15 mouse cellular contexts compared by ENCODE assay signal in genomic region chr1:40179493-40179892, GRCm38 (mm10). TPM values are rescaled to one million over a fixed set of nuclear protein-coding genes. Genes with fewer than 3 reads are reported as not detected.
A peak's percentile ranks its signal among the peaks of the same experiment; 100 is the strongest.
DNase-seq lines count a peak whose midpoint lies in the region; ATAC-seq and TF ChIP-seq lines count a peak whose summit lies in the region.
"Had no signal": no experiment of that assay in that cellular context is flagged by ENCODE, and none has a peak within 500 bp of the region (broad histone marks: within the 10 kb centered on the region; RNA-seq: fewer than 3 reads in every experiment).

No protein-coding gene starts in this region.

- no peak overlapping the region for H3K4me2 ChIP-seq in kidney, postnatal 0 days (ENCODE audit: low read length)
- H3K4me2 ChIP-seq in liver, postnatal 0 days (ENCODE audit: low read depth, low read length): no peak overlapping the region
- H3K4me2 ChIP-seq: neural tube, embryonic 15.5 days had no signal

- TF ChIP-seq EP300 in liver, postnatal 0 days (IDR thresholded peaks at IDR 0.05; ENCODE audit: low read depth): no peak; the same call in 1 of the 2 replicates

- no peak overlapping the region for H3K9ac ChIP-seq in kidney, postnatal 0 days (ENCODE audit: low read depth, low read length)
- H3K9ac ChIP-seq in liver, postnatal 0 days (replicated peaks): no peak overlapping the region
- H3K9ac ChIP-seq: neural tube, embryonic 15.5 days had no signal

- no peak overlapping the region for H3K27ac ChIP-seq in kidney, postnatal 0 days
- H3K27ac ChIP-seq in brown adipose tissue, adult 24 weeks (replicated peaks; ENCODE audit: low read depth, low read length): peak overlapping the region; percentile 86
- peak overlapping the region; percentile 22; the same call in 1 of the 2 replicates for H3K27ac ChIP-seq in heart, embryonic 10.5 days
- peak overlapping the region; percentile 46 for H3K27ac ChIP-seq in liver, postnatal 0 days (ENCODE audit: low read depth)
- H3K27ac ChIP-seq: neural tube, embryonic 15.5 days had no signal

- peak; percentile 33 for DNase-seq in kidney, postnatal 0 days (ENCODE audit: low spot score)
- DNase-seq in kidney, postnatal 25 days: no peak
- DNase-seq in heart, embryonic 10.5 days (ENCODE audit: low spot score): no peak
- DNase-seq in liver, postnatal 0 days: no peak
- no peak for DNase-seq in lung, postnatal 4 days
- no peak for DNase-seq in layer of hippocampus, adult 8-10 months (ENCODE audit: low spot score in 2 of 2)
- DNase-seq: cerebellum, adult 8-10 months; embryo, embryonic 11 days; kidney, adult 11 months; lung, adult 2 months; right cerebral cortex, postnatal 25 days; thymus, postnatal 25 days had no signal

- peaks cover 3% of the 10 kb centered on the region; the same call in 1 of the 2 replicates for H3K4me1 ChIP-seq in kidney, postnatal 0 days (replicated peaks; ENCODE audit: insufficient read depth, low read length)
- H3K4me1 ChIP-seq in brown adipose tissue, adult 24 weeks (ENCODE audit: control insufficient read depth, insufficient read depth, insufficient read length, low read length): peaks cover 10% of the 10 kb centered on the region; the same call in 1 of the 2 replicates
- peaks cover 16% of the 10 kb centered on the region for H3K4me1 ChIP-seq in heart, embryonic 10.5 days
- H3K4me1 ChIP-seq in liver, postnatal 0 days (ENCODE audit: insufficient read depth): peaks cover 3% of the 10 kb centered on the region
- H3K4me1 ChIP-seq: neural tube, embryonic 15.5 days had no signal

- WGBS in kidney, postnatal 0 days: 47% methylated on average over 1 of the region's 1 CpGs
- 23% methylated on average over 1 of the region's 1 CpGs for WGBS in heart, embryonic 10.5 days
- 57% methylated on average over 1 of the region's 1 CpGs for WGBS in liver, postnatal 0 days (ENCODE audit: insufficient replicate concordance)

- no peaks in the 10 kb centered on the region for H3K36me3 ChIP-seq in kidney, postnatal 0 days (ENCODE audit: insufficient read depth, low read length)
- H3K36me3 ChIP-seq in heart, embryonic 10.5 days: no peaks in the 10 kb centered on the region
- no peaks in the 10 kb centered on the region for H3K36me3 ChIP-seq in liver, postnatal 0 days (replicated peaks; ENCODE audit: insufficient read depth, low read length)
- H3K36me3 ChIP-seq: neural tube, embryonic 15.5 days had no signal

- H3K4me3 ChIP-seq in kidney, postnatal 0 days (replicated peaks; ENCODE audit: low read depth, low read length): no peak overlapping the region
- H3K4me3 ChIP-seq in brown adipose tissue, adult 24 weeks (ENCODE audit: insufficient read depth, low read depth, low read length): no peak overlapping the region
- no peak overlapping the region for H3K4me3 ChIP-seq in heart, embryonic 10.5 days
- H3K4me3 ChIP-seq in liver, postnatal 0 days (ENCODE audit: low read depth, low read length): no peak overlapping the region
- H3K4me3 ChIP-seq: neural tube, embryonic 15.5 days had no signal

- no peak for TF ChIP-seq CTCF in kidney, postnatal 0 days (IDR thresholded peaks at IDR 0.05; ENCODE audit: low read depth)
- TF ChIP-seq CTCF in liver, postnatal 0 days (IDR thresholded peaks at IDR 0.05; ENCODE audit: low read depth): no peak

- H3K27me3 ChIP-seq in kidney, postnatal 0 days (ENCODE audit: insufficient read depth, low read length): no peaks in the 10 kb centered on the region
- no peaks in the 10 kb centered on the region for H3K27me3 ChIP-seq in heart, embryonic 10.5 days (ENCODE audit: insufficient read depth, poor library complexity, severe bottlenecking)
- no peaks in the 10 kb centered on the region for H3K27me3 ChIP-seq in liver, postnatal 0 days (ENCODE audit: insufficient read depth, low read length)
- H3K27me3 ChIP-seq: neural tube, embryonic 15.5 days had no signal

- no peak for ATAC-seq in kidney, postnatal 0 days (replicated peaks; ENCODE audit: low FRiP score, low read depth)
- ATAC-seq in liver, postnatal 0 days: 0 out of 2 replicates have a peak, but pooled peaks have one; percentile 18

- no peaks in the 10 kb centered on the region for H3K9me3 ChIP-seq in kidney, postnatal 0 days (replicated peaks; ENCODE audit: low read length)
- H3K9me3 ChIP-seq in heart, embryonic 10.5 days: no peaks in the 10 kb centered on the region
- no peaks in the 10 kb centered on the region for H3K9me3 ChIP-seq in liver, postnatal 0 days (ENCODE audit: low read length)
- H3K9me3 ChIP-seq: neural tube, embryonic 15.5 days had no signal

RNA-seq across cellular contexts. Expression of gene Il1r1, which starts 45.4 kb away (rescaled TPM):
- 5.6 and 6.1 TPM in 2 replicates for polyA plus RNA-seq in kidney, postnatal 0 days (2015; fragmentation: Nextera tagmentation; extraction: Ambion mirVana)
- 4.6 and 6.2 TPM in 2 replicates for polyA plus RNA-seq in brown adipose tissue, adult 24 weeks (2012; ENCODE audit: insufficient read depth, insufficient read length, missing spikeins)
- 6.3 and 12.9 TPM in 2 replicates for polyA plus RNA-seq in heart, embryonic 10.5 days (2016; fragmentation: Nextera tagmentation; extraction: Ambion mirVana)
- 12.7 and 15.1 TPM in 2 replicates for polyA plus RNA-seq in liver, postnatal 0 days (2015; fragmentation: Nextera tagmentation; extraction: Ambion mirVana)
- 1 to 10 TPM; 5.8 to 9.7 (median 8.1) TPM for total RNA-seq in layer of hippocampus, adult 8-10 months (2022)
- total RNA-seq: monocyte, adult 5-6 weeks had no signal
